Mouse (Mus musculus) CH12.LX (cell line): ENCODE data around the gene Galnt14. TPM values are rescaled to one million over a fixed set of nuclear protein-coding genes. Genes with fewer than 3 reads are reported as not detected.
A peak's percentile ranks its signal among the peaks of the same experiment; 100 is the strongest.

Experiments used
- DNase-seq: peaks from one replicate; pipeline ENCODE4 v3.0.0-alpha.2; 2013; ENCODE audit errors: extremely low read depth
- H3K27ac ChIP-seq: 2 replicates; pipeline ENCODE4 v1.5.1; 2012; ENCODE audit warnings: low read depth, mild to moderate bottlenecking, control low read depth, moderate library complexity; ENCODE audit not compliant: insufficient read depth
- H3K27me3 ChIP-seq: replicated peaks from 2 replicates; pipeline ENCODE3; 2012; ENCODE audit warnings: inconsistent platforms
- H3K36me3 ChIP-seq, 2 experiments: replicated peaks in 1 of 2; 2 replicates each; pipeline versions ENCODE3 to v1.6.1; 2012; ENCODE audit warnings: inconsistent platforms in 1 of 2, low read length in 1 of 2, mild to moderate bottlenecking in 1 of 2, mixed read lengths in 1 of 2, moderate library complexity in 1 of 2; ENCODE audit not compliant: control insufficient read depth in 1 of 2, insufficient read depth in 1 of 2
- H3K4me1 ChIP-seq, 2 experiments: 2 replicates each; pipeline ENCODE4 v1.6.1; 2012; ENCODE audit warnings: inconsistent platforms in 1 of 2, moderate library complexity in 1 of 2; ENCODE audit not compliant: insufficient read depth in 2 of 2, control insufficient read depth in 1 of 2
- H3K4me2 ChIP-seq: 2 replicates; pipeline ENCODE4 v1.6.1; 2012; ENCODE audit warnings: low read depth, mild to moderate bottlenecking, control low read depth; ENCODE audit not compliant: poor library complexity, insufficient read depth, severe bottlenecking
- H3K4me3 ChIP-seq, 3 experiments: fragments of 150-350 bp in 1 of 3; sonication (generic) in 1 of 3; replicated peaks in 1 of 3; 2 replicates each; pipeline versions ENCODE3 to v1.5.1; 2011 to 2012; ENCODE audit warnings: low read depth in 2 of 3, low read length in 2 of 3, mild to moderate bottlenecking in 2 of 3, moderate library complexity in 2 of 3, control low read depth in 1 of 3, improper control_type of control experiment in 1 of 3, inconsistent platforms in 1 of 3, mixed read lengths in 1 of 3; ENCODE audit not compliant: poor library complexity in 1 of 3
- H3K79me2 ChIP-seq: replicated peaks from 2 replicates; pipeline ENCODE4 v1.6.1; 2012; ENCODE audit warnings: mild to moderate bottlenecking, moderate library complexity; ENCODE audit not compliant: control insufficient read depth, poor library complexity, insufficient read depth, severe bottlenecking; ENCODE audit errors: extremely low read depth
- H3K9ac ChIP-seq: 2 replicates; pipeline ENCODE4 v1.6.1; 2012; ENCODE audit warnings: low read depth, mild to moderate bottlenecking, control low read depth, moderate library complexity; ENCODE audit not compliant: insufficient read depth
- H3K9me3 ChIP-seq: replicated peaks from 2 replicates; pipeline ENCODE3; 2012; ENCODE audit warnings: low read length, inconsistent platforms, mixed read lengths
- BHLHE40 ChIP-seq: IDR thresholded peaks from 2 replicates; pipeline ENCODE4 v1.6.1; 2011; ENCODE audit warnings: mild to moderate bottlenecking, low read depth, low read length, improper control_type of control experiment
- CHD1 ChIP-seq: IDR thresholded peaks from 2 replicates; pipeline ENCODE4 v1.6.1; 2012; ENCODE audit warnings: low read depth, low read length, improper control_type of control experiment, inconsistent platforms
- CTCF ChIP-seq, 2 experiments: IDR thresholded peaks in 1 of 2; conservative IDR thresholded peaks in 1 of 2; 2 replicates each; pipeline ENCODE4 v1.5.1; 2011 to 2012; ENCODE audit warnings: low read depth in 2 of 2, low read length in 2 of 2, improper control_type of control experiment in 1 of 2, inconsistent platforms in 1 of 2, mild to moderate bottlenecking in 1 of 2, moderate library complexity in 1 of 2
- E2F4 ChIP-seq: IDR thresholded peaks from 2 replicates; pipeline ENCODE4 v1.6.1; 2011; ENCODE audit warnings: low read depth, low read length, improper control_type of control experiment; ENCODE audit not compliant: insufficient replicate concordance
- HCFC1 ChIP-seq: IDR thresholded peaks from 2 replicates; pipeline ENCODE4 v1.6.1; 2012; ENCODE audit warnings: low read depth, mild to moderate bottlenecking, inconsistent platforms, low read length, improper control_type of control experiment
- MEF2A ChIP-seq: IDR thresholded peaks from 2 replicates; pipeline ENCODE4 v1.6.1; 2014; ENCODE audit warnings: low read depth, mild to moderate bottlenecking, inconsistent platforms, low read length, improper control_type of control experiment, borderline replicate concordance
- MXI1 ChIP-seq: IDR thresholded peaks from 2 replicates; pipeline ENCODE4 v1.6.1; 2011; ENCODE audit warnings: mild to moderate bottlenecking, low read depth, low read length, improper control_type of control experiment
- NELFE ChIP-seq: IDR thresholded peaks from 2 replicates; pipeline ENCODE4 v1.6.1; 2011; ENCODE audit warnings: low read depth, low read length, improper control_type of control experiment
- PAX5 ChIP-seq: IDR thresholded peaks from 2 replicates; pipeline ENCODE4 v1.6.1; 2012; ENCODE audit warnings: low read length, inconsistent platforms, mixed read lengths
- RAD21 ChIP-seq: IDR thresholded peaks from 2 replicates; pipeline ENCODE4 v1.6.1; 2011; ENCODE audit warnings: low read depth, mild to moderate bottlenecking, low read length, improper control_type of control experiment, moderate library complexity
- SIN3A ChIP-seq: IDR thresholded peaks from 2 replicates; pipeline ENCODE4 v1.6.1; 2012; ENCODE audit warnings: low read length, improper control_type of control experiment, inconsistent platforms
- SMC3 ChIP-seq: IDR thresholded peaks from 2 replicates; pipeline ENCODE4 v1.6.1; 2011; ENCODE audit warnings: low read depth, low read length, improper control_type of control experiment
- TBP ChIP-seq: conservative IDR thresholded peaks from 2 replicates; pipeline ENCODE4 v1.6.1; 2011; ENCODE audit warnings: low read depth, low read length, improper control_type of control experiment
- USF1 ChIP-seq: IDR thresholded peaks from 2 replicates; pipeline ENCODE4 v1.6.1; 2014; ENCODE audit warnings: low read depth, mild to moderate bottlenecking, inconsistent platforms, low read length, improper control_type of control experiment
- ZC3H11A ChIP-seq: IDR thresholded peaks from 2 replicates; pipeline ENCODE4 v1.6.1; 2012; ENCODE audit warnings: low read depth, mild to moderate bottlenecking, inconsistent platforms, low read length, improper control_type of control experiment
- ZMIZ1 ChIP-seq: IDR thresholded peaks from 2 replicates; pipeline ENCODE4 v1.6.1; 2012; ENCODE audit warnings: low read depth, mild to moderate bottlenecking, inconsistent platforms, low read length, improper control_type of control experiment
- ZNF384 ChIP-seq: IDR thresholded peaks from 2 replicates; pipeline ENCODE4 v1.6.1; 2012; ENCODE audit warnings: low read depth, low read length, improper control_type of control experiment, inconsistent platforms
- dilution Hi-C: fragments of 300-500 bp; cut with MboI; formaldehyde crosslinking; loops from 2 replicates; pipeline ENCODE4 v1.14.3; 2020; ENCODE audit warnings: low sequenced_read_pairs; ENCODE audit not compliant: extremely low pct_unique_long_range_greater_than_20kb, extremely low pct_ligation_motif_present
- in situ Hi-C: fragments of 300-500 bp; cut with MboI; formaldehyde crosslinking; loops from 3 replicates; pipeline ENCODE4 v1.14.3; 2019; ENCODE audit warnings: low sequenced_read_pairs, low pct_ligation_motif_present, low pct_unique_long_range_greater_than_20kb, mixed read lengths
- polyA plus RNA-seq: library from polyadenylated mRNA; unstranded; fragments of >175 nt; gene quantifications from 2 replicates; pipeline ENCODE4 v1.2.1, GENCODE M21; 2012; ENCODE audit warnings: low read depth; ENCODE audit not compliant: insufficient read length
- total RNA-seq, 2 experiments: library from RNA; depleted of rRNA; stranded (reverse); fragments of 300-350 nt in 1 of 2; fragments of >200 nt in 1 of 2; gene quantifications; 2 replicates each; pipeline ENCODE4 v1.2.3; 2012 to 2014

Galnt14 gene
- total and polyA plus RNA-seq, 3 experiments: 1.0 to 5.8 (median 2.4) TPM

GRCm38 (mm10) chr17:73572440-73572839 is 137.8 kb downstream of the Galnt14 start:
- dilution Hi-C loops: no loop called here
- H3K4me1 ChIP-seq: peaks cover 0 to 6% of the 10 kb centered on the region in 2 experiments; a peak in 2 of 4 replicates

GRCm38 (mm10) chr17:73571961-73572360 is 138.3 kb downstream of the Galnt14 start:
- DNase-seq: no peak
- Histone ChIP-seq H3K4me1 (peaks cover 0 to 6% of the 10 kb centered on the region in 2 experiments; a peak in 2 of 4 replicates), H3K9me3 (no peaks in the 10 kb centered on the region), H3K36me3 (no peaks in the 10 kb centered on the region), H3K27ac (no peak overlapping the region), H3K4me3 (no peak overlapping the region), H3K4me2 (no peak overlapping the region), H3K79me2 (no peaks in the 10 kb centered on the region), H3K27me3 (no peaks in the 10 kb centered on the region), H3K9ac (no peak overlapping the region)
- in situ Hi-C loops: loop anchor here (10.0 to 25.0 kb wide), 2 partner anchors 153 to 315 kb away; no protein-coding TSS in a partner anchor
- dilution Hi-C loops: no loop called here
- TF ChIP-seq PAX5 (no peak), MEF2A (no peak), CHD1 (no peak), NELFE (no peak), E2F4 (no peak)

More at GRCm38 (mm10) chr17:73572440-73572839, 137.8 kb downstream of the Galnt14 start:
- Histone ChIP-seq H3K9ac (no peak overlapping the region), H3K4me2 (no peak overlapping the region), H3K79me2 (no peaks in the 10 kb centered on the region), H3K4me3 (no peak overlapping the region), H3K27ac (no peak overlapping the region), H3K36me3 (no peaks in the 10 kb centered on the region), H3K9me3 (no peaks in the 10 kb centered on the region), H3K27me3 (no peaks in the 10 kb centered on the region)
- DNase-seq: peak; percentile 68
- in situ Hi-C loops: loop anchor here (10.0 to 25.0 kb wide), 2 partner anchors 152 to 315 kb away; no protein-coding TSS in a partner anchor
- no peak for TF ChIP-seq ZNF384
- no peak for TF ChIP-seq TBP
- no peak for TF ChIP-seq MEF2A
- no peak for TF ChIP-seq USF1
- TF ChIP-seq SIN3A: no peak
- no peak for TF ChIP-seq E2F4
- no peak for TF ChIP-seq PAX5
- TF ChIP-seq HCFC1: no peak
- no peak for TF ChIP-seq NELFE
- peak; percentile 71 to 76 for TF ChIP-seq CTCF (conservative IDR thresholded peaks at IDR 0.05 in 1 of 2, IDR thresholded peaks at IDR 0.05 in 1 of 2; ENCODE audit: low read depth in 2 of 2, low read length in 2 of 2)
- TF ChIP-seq BHLHE40: no peak
- peak; percentile 65 for TF ChIP-seq RAD21
- TF ChIP-seq ZMIZ1: no peak
- TF ChIP-seq MXI1: no peak
- TF ChIP-seq ZC3H11A: peak; percentile 41; the same call in 1 of the 2 replicates
- TF ChIP-seq SMC3: peak; percentile 91
- TF ChIP-seq, all 38 proteins: peak for 4
